Mouse (Mus musculus) neural tube, embryonic 11.5 days (tissue): ENCODE measurements around the gene Dlst. TPM values are rescaled to one million over a fixed set of nuclear protein-coding genes. Genes with fewer than 3 reads are reported as not detected.

Experiments
- ATAC-seq: fragments of 200-750 bp; cut with Nextera tagmentation; 2 replicates; pipeline ENCODE4 v1.8.0; 2017; ENCODE audit warnings: moderate number of reproducible peaks, mild to moderate bottlenecking, moderate TSS enrichment, moderate library complexity; ENCODE audit not compliant: insufficient read depth, low FRiP score, low TSS enrichment
- DNase-seq: peaks from one replicate; pipeline ENCODE4 v3.0.0-alpha.2; 2015; ENCODE audit warnings: low spot score
- H3K27ac ChIP-seq: fragments of 300-500 bp; sonication (generic); 2 replicates; pipeline ENCODE4 v1.5.1; 2014; ENCODE audit warnings: low read depth, mild to moderate bottlenecking, low read length
- H3K27me3 ChIP-seq: fragments of 300-500 bp; sonication (generic); 2 replicates; pipeline ENCODE4 v1.6.1; 2014; ENCODE audit warnings: mild to moderate bottlenecking, low read length, mixed read lengths; ENCODE audit not compliant: control insufficient read depth, insufficient read depth
- H3K36me3 ChIP-seq: fragments of 300-500 bp; sonication (generic); 2 replicates; pipeline ENCODE4 v1.6.1; 2014; ENCODE audit warnings: mild to moderate bottlenecking, low read length, moderate library complexity, mixed read lengths; ENCODE audit not compliant: control insufficient read depth, insufficient read depth
- H3K4me1 ChIP-seq: fragments of 300-500 bp; sonication (generic); 2 replicates; pipeline ENCODE4 v1.6.1; 2014; ENCODE audit warnings: low read length, mixed read lengths; ENCODE audit not compliant: control insufficient read depth, insufficient read depth
- H3K4me2 ChIP-seq: fragments of 300-500 bp; sonication (generic); 2 replicates; pipeline ENCODE4 v1.6.1; 2014; ENCODE audit warnings: low read depth, mild to moderate bottlenecking, moderate library complexity
- H3K4me3 ChIP-seq: fragments of 300-500 bp; sonication (generic); 2 replicates; pipeline ENCODE4 v1.5.1; 2014; ENCODE audit warnings: low read depth, low read length
- H3K9ac ChIP-seq: fragments of 300-500 bp; sonication (generic); 2 replicates; pipeline ENCODE4 v1.6.1; 2014; ENCODE audit warnings: mild to moderate bottlenecking, low read length
- H3K9me3 ChIP-seq: fragments of 300-500 bp; sonication (generic); 2 replicates; pipeline ENCODE4 v1.6.1; 2016; ENCODE audit warnings: low read length; ENCODE audit not compliant: control insufficient read depth
- WGBS: fragments of 180-500 bp; shearing (Covaris S2); extraction: QIAGEN DNeasy Blood & Tissue Kit; methylation state at CpG from one replicate; pipeline ENCODE4 v1.1.7; 2014; 5-methylcytosine and 5-hydroxymethylcytosine counted together
- polyA plus RNA-seq: library from polyadenylated mRNA; unstranded; fragments of >200 nt; fragmentation: Nextera tagmentation; extraction: Ambion mirVana; gene quantifications from 2 replicates; pipeline ENCODE4 v1.2.1, GENCODE M21; 2014

Gene Dlst
- polyA plus RNA-seq, 1 experiment from 2014 or later: 115 TPM

DNA sequence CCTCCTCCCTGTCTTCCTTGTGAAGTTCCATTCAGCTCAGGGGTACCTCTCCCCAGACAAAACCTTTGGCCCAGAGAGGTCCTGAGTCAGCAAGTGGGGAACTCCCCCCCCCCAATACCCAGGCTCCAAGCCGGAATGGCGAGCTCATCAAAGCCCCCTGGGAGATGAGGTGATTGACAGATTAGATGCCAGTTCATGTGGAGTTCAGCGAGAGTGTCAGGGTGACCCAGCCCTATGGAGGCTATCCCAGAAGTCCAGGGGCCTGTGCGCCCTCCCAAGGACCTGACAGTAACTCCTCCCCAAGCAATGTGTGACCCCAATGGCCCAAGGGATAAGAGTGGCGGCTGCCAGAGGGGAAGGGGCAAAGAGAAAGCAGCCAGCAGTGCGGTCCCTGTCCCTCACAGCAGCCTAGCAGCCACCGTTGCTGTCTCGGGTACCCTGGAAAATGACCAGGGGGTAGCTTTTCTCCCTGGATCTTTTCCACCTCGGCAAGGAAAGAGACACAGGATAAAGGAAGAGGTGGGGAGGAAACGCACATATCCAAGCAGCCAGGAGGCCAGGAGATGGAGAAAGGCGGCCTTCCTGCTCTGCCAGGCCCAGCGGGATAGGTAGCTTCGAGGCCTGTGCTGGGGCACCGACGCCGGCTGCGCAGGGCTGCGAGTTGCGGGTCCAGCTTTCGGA, 39.8 kb downstream of the Dlst start:
- Histone ChIP-seq H3K9ac (peak overlapping the region; percentile 15), H3K36me3 (no peaks in the 10 kb centered on the region), H3K4me2 (peak overlapping the region; percentile 50), H3K4me3 (peak overlapping the region; percentile 33), H3K27me3 (0 out of 2 replicates have a peak, but pooled peaks cover 4% of the 10 kb centered on the region), H3K4me1 (no peaks in the 10 kb centered on the region), H3K27ac (peak overlapping the region; percentile 11; the same call in 1 of the 2 replicates), H3K9me3 (no peaks in the 10 kb centered on the region)
- ATAC-seq (0 out of 2 replicates have a peak, but pooled peaks have one; percentile 13), DNase-seq (no peak)
- 11% methylated on average over 20 of the region's 20 CpGs for WGBS

GRCm38 (mm10) chr12:85151002-85151774, 40.6 kb downstream of the Dlst start, which contains the start of gene Rps6kl1:
Gene Rps6kl1 (minus strand): TSS chr12:85151264.
- H3K27ac ChIP-seq: peak within 1 kb of the TSS; percentile 11; the same call in 1 of the 2 replicates
- no peaks in the 10 kb centered on the region for H3K9me3 ChIP-seq
- ATAC-seq (peak; percentile 75; the same call in 1 of the 2 replicates), DNase-seq (peak; percentile 67)
- H3K27me3 ChIP-seq: 0 out of 2 replicates have a peak, but pooled peaks cover 4% of the 10 kb centered on the region
- H3K4me2 ChIP-seq: peak within 1 kb of the TSS; percentile 50
- no peaks in the 10 kb centered on the region for H3K36me3 ChIP-seq
- WGBS: 18% methylated on average over 27 of the region's 28 CpGs
- peak within 1 kb of the TSS; percentile 15 for H3K9ac ChIP-seq
- no peaks in the 10 kb centered on the region for H3K4me1 ChIP-seq
- peak within 1 kb of the TSS; percentile 33 for H3K4me3 ChIP-seq

- DNase-seq: no peak
- Histone ChIP-seq H3K4me3 (no peak overlapping the region), H3K4me2 (no peak overlapping the region), H3K9ac (no peak overlapping the region), H3K4me1 (no peaks in the 10 kb centered on the region), H3K9me3 (no peaks in the 10 kb centered on the region), H3K27ac (no peak overlapping the region), H3K27me3 (0 out of 2 replicates have a peak, but pooled peaks cover 4% of the 10 kb centered on the region), H3K36me3 (no peaks in the 10 kb centered on the region)
- WGBS: 85% methylated on average over 3 of the region's 3 CpGs
- no peak for ATAC-seq
These were observed 42.4 kb downstream of the Dlst start for GRCm38 (mm10) chr12:85153011-85153410.

DNA sequence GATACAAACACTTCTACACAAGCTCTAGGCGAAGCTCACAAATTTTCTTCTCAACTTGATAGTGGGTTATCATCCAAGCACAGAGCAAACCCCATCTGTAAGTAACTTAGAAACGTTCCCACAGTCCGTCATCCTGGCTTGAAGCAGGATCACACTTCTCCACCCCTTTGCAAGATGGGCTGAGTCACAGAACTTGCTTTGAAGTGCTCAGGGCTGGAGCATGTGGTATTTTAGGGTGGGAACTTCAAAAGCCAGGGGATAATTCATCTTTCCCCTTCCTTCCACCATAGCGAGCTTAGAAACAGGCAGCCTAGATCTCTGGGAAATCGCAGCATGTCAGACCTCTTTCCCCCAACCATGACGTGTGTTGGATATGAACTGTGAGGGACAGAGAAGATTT, 45.7 kb downstream of the Dlst start:
- H3K4me1 ChIP-seq: no peaks in the 10 kb centered on the region
- WGBS: 41% methylated on average over 6 of the region's 6 CpGs

GRCm38 (mm10) chr12:85157797-85158460, 47.3 kb downstream of the Dlst start:
- no peak overlapping the region for H3K4me2 ChIP-seq
- no peak overlapping the region for H3K27ac ChIP-seq
- H3K4me1 ChIP-seq: no peaks in the 10 kb centered on the region
- 87% methylated on average over 14 of the region's 14 CpGs for WGBS
- H3K4me3 ChIP-seq: no peak overlapping the region
- H3K9me3 ChIP-seq: no peaks in the 10 kb centered on the region
- H3K9ac ChIP-seq: no peak overlapping the region
- ATAC-seq (no peak), DNase-seq (no peak)
- no peaks in the 10 kb centered on the region for H3K27me3 ChIP-seq
- no peaks in the 10 kb centered on the region for H3K36me3 ChIP-seq

More for the DNA sequence above, 45.7 kb downstream of the Dlst start:
- H3K4me2 ChIP-seq: no peak overlapping the region
- H3K4me3 ChIP-seq: no peak overlapping the region
- no peaks in the 10 kb centered on the region for H3K36me3 ChIP-seq
- no peak for DNase-seq
- H3K27ac ChIP-seq: no peak overlapping the region
- ATAC-seq: no peak
- H3K9me3 ChIP-seq: no peaks in the 10 kb centered on the region
- no peaks in the 10 kb centered on the region for H3K27me3 ChIP-seq
- no peak overlapping the region for H3K9ac ChIP-seq

DNA sequence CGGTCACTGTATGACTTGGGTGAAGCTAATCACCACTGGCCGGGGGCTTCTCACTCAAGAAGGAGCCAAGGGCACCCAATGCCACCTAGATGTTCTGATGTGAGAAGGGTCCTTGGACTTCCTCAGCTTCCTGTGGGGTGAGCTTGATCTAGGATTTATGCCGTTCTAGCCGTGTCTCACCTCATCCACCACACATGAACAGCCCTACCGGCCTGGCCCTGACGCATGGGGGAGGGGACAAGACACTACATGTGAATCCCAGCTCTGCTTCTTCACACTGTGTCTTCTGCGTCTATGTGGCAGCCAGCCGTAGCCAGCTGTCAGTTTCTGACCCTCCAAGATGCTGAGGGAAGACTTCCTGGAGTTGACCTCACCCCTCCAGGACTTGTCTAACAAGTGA, 48.2 kb downstream of the Dlst start:
- 90% methylated on average over 8 of the region's 8 CpGs for WGBS
- Histone ChIP-seq H3K4me1 (no peaks in the 10 kb centered on the region), H3K4me3 (no peak overlapping the region), H3K36me3 (no peaks in the 10 kb centered on the region), H3K9me3 (no peaks in the 10 kb centered on the region), H3K27me3 (no peaks in the 10 kb centered on the region), H3K9ac (no peak overlapping the region), H3K4me2 (no peak overlapping the region), H3K27ac (no peak overlapping the region)
- DNase-seq (no peak), ATAC-seq (no peak)

DNA sequence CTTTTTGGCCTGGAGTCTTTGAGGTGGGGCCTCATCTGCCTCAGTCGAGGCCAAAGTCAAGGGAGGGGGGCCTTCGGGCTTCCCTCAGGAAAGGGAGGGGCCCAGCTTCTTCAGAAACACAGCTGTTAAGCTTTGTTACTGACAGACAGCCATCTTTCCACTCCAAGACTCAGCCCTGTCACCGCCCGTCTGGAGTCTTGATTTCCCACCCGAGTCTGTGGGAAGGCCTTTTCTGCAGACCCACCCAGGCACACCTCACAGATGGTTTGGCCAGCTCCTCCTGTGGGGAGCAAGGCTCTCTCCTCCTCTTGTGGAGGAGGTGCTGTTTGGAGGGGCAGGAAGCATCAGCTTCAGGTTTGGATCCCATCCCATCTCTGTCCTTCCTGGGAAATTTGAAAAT, 49.0 kb downstream of the Dlst start:
- Histone ChIP-seq H3K4me3 (no peak overlapping the region), H3K36me3 (no peaks in the 10 kb centered on the region), H3K4me2 (no peak overlapping the region), H3K4me1 (no peaks in the 10 kb centered on the region), H3K27me3 (no peaks in the 10 kb centered on the region), H3K9ac (no peak overlapping the region), H3K27ac (no peak overlapping the region), H3K9me3 (no peaks in the 10 kb centered on the region)
- DNase-seq: no peak
- no peak for ATAC-seq
- 76% methylated on average over 5 of the region's 5 CpGs for WGBS

- H3K27ac ChIP-seq: no peak overlapping the region
- DNase-seq (no peak), ATAC-seq (no peak)
- no peaks in the 10 kb centered on the region for H3K9me3 ChIP-seq
- 86% methylated on average over 5 of the region's 5 CpGs for WGBS
- H3K9ac ChIP-seq: no peak overlapping the region
- no peaks in the 10 kb centered on the region for H3K27me3 ChIP-seq
- no peaks in the 10 kb centered on the region for H3K36me3 ChIP-seq
- no peaks in the 10 kb centered on the region for H3K4me1 ChIP-seq
- H3K4me2 ChIP-seq: no peak overlapping the region
- no peak overlapping the region for H3K4me3 ChIP-seq
These were observed 54.4 kb downstream of the Dlst start for GRCm38 (mm10) chr12:85164996-85165395.
